Mouse (Mus musculus) heart, embryonic 10.5 days (tissue): Measurements from ENCODE around the gene Aldh1a3. TPM values are rescaled to one million over a fixed set of nuclear protein-coding genes. Genes with fewer than 3 reads are reported as not detected.

ENCODE experiments used
- DNase-seq: peaks from one replicate; pipeline ENCODE4 v3.0.0-alpha.2; 2017; ENCODE audit warnings: low spot score
- H3K27ac ChIP-seq: fragments of 300-500 bp; sonication (generic); 2 replicates; pipeline ENCODE4 v1.5.1; 2016; ENCODE audit warnings: mild to moderate bottlenecking
- H3K27me3 ChIP-seq: fragments of 300-500 bp; sonication (generic); 2 replicates; pipeline ENCODE4 v1.6.1; 2016; ENCODE audit warnings: mild to moderate bottlenecking; ENCODE audit not compliant: poor library complexity, insufficient read depth, severe bottlenecking
- H3K36me3 ChIP-seq: fragments of 300-500 bp; sonication (generic); 2 replicates; pipeline ENCODE4 v1.6.1; 2016; ENCODE audit warnings: mild to moderate bottlenecking, moderate library complexity
- H3K4me1 ChIP-seq: fragments of 300-500 bp; sonication (generic); 2 replicates; pipeline ENCODE4 v1.6.1; 2016; ENCODE audit warnings: mild to moderate bottlenecking
- H3K4me3 ChIP-seq: fragments of 300-500 bp; sonication (generic); 2 replicates; pipeline ENCODE4 v1.5.1; 2016; ENCODE audit warnings: mild to moderate bottlenecking, moderate library complexity
- H3K9me3 ChIP-seq: fragments of 300-500 bp; sonication (generic); 2 replicates; pipeline ENCODE4 v1.6.1; 2016; ENCODE audit warnings: mild to moderate bottlenecking, moderate library complexity
- WGBS: fragments of 180-500 bp; shearing (Covaris S2); methylation state at CpG from one replicate; pipeline ENCODE4 v1.1.7; 2016; 5-methylcytosine and 5-hydroxymethylcytosine counted together
- polyA plus RNA-seq: library from polyadenylated mRNA; unstranded; fragments of >200 nt; fragmentation: Nextera tagmentation; extraction: Ambion mirVana; gene quantifications from 2 replicates; pipeline ENCODE4 v1.2.1, GENCODE M21; 2016

Gene Aldh1a3
- polyA plus RNA-seq, 1 experiment from 2014 or later: 1.6 TPM

DNA sequence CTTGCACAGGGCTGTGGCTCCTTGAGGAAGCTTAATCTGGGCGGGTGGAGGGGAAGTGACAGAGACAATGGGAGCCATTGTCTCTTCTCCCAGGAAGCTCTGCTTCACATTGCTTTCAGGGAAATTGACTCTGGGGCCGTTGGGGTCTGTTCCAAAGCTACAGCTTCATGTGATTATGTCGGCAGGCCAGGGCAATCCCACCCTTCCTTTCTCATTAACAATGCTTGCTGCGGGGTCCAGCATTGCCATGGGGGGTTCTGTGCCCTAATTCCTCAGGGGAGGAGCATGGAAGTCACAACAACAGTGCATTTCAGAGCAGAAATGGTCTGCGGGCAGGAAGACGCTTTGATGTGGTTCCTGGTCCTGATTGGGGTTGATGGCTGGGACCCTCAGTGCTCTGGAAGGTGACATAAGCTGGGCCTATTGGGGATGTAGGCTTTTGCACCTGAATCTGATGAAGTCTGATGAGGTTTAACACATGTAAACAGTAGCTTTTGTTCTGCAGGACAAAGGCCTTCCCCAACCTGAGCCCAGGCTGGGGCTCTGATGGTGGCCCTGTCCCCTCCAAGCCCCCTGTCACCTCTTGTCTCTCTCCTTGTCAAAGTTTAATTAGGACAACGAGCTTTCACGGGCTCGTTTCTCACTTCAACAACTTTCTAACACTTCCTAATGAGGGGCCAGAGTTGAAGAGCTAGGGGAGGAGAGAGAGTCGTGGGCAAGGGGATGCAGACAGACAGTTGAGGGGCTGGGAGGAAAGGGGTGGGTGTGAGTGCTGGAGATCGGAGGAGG, 18.0 kb upstream of the Aldh1a3 start:
- no peaks in the 10 kb centered on the region for H3K36me3 ChIP-seq
- no peaks in the 10 kb centered on the region for H3K9me3 ChIP-seq
- peak overlapping the region; percentile 32; the same call in 1 of the 2 replicates for H3K27ac ChIP-seq
- DNase-seq: no peak
- 0 out of 2 replicates have a peak, but pooled peaks cover 5% of the 10 kb centered on the region for H3K27me3 ChIP-seq
- H3K4me1 ChIP-seq: peaks cover 14% of the 10 kb centered on the region
- 32% methylated on average over 11 of the region's 11 CpGs for WGBS
- no peak overlapping the region for H3K4me3 ChIP-seq

DNA sequence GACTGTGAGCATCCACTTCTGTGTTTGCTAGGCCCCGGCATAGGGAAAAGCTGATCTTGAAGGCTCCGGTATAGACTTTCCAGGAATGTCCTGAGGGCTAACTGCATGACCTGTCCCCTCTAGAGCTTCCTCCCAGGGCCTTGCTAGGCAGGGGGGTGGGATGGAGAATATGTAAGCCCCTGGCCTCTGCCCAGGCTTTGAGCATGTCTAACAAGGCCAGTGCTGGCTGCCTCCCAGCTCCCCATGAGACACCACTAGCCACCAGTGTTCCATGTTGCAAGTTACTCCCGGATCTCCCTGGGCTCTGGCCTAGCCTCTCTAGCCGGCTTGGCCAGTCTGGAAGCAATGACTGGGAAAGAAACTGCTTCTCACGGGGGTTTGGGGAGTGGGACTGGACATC, 17.4 kb upstream of the Aldh1a3 start:
- H3K27ac ChIP-seq: peak overlapping the region; percentile 32; the same call in 1 of the 2 replicates
- H3K36me3 ChIP-seq: no peaks in the 10 kb centered on the region
- H3K4me1 ChIP-seq: peaks cover 9% of the 10 kb centered on the region; the same call in 1 of the 2 replicates
- no peak for DNase-seq
- H3K4me3 ChIP-seq: no peak overlapping the region
- H3K27me3 ChIP-seq: 0 out of 2 replicates have a peak, but pooled peaks cover 5% of the 10 kb centered on the region
- H3K9me3 ChIP-seq: no peaks in the 10 kb centered on the region
- 69% methylated on average over 5 of the region's 5 CpGs for WGBS

- no peak for DNase-seq
- no peak overlapping the region for H3K27ac ChIP-seq
- 68% methylated on average over 15 of the region's 15 CpGs for WGBS
Observed at GRCm38 (mm10) chr7:66442501-66443369, 15.4 kb upstream of the Aldh1a3 start.

DNA sequence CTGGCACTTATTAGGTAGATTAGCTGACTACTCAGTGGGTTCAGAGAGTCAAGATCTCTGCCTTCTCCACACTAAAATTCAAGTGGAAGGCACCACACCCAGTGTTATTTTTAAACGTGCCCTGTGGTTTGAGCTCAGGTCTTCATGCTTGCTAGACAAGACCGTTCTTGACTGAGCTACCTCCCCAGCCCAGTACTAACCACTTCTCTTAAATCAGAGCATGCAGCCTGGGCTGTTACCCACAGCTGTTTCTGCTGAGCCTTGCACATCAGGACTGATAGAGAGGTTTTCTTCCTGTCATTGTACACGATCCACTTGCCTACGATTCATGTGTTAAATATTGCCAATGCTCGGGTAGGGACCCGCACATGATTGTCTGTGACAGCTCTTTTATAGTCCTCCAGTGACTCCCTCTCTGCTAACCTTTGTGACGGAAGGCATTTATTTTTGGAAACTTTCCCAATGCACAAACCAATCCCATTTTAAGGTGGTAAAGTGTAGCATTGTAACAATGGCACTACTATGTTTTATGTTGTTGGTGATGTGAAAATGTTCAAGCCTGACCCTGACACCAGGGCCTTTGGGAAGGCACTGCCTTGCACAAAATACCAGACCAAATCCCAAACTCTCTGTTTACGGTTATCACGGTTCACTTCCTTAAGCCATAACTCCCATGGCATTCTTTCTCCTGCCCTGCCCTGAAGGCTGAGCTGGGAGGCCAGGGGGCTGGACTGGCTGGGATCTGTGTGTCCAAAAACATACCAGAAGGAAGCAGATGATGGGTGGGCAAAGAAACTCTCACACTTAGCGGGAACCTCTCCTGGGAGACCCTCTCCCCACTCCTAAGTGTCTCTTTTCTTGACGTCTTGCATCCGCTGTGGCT, 11.7 kb upstream of the Aldh1a3 start:
- Histone ChIP-seq H3K27me3 (0 out of 2 replicates have a peak, but pooled peaks cover 5% of the 10 kb centered on the region), H3K36me3 (no peaks in the 10 kb centered on the region), H3K4me1 (peaks cover 13% of the 10 kb centered on the region), H3K27ac (no peak overlapping the region), H3K4me3 (no peak overlapping the region), H3K9me3 (no peaks in the 10 kb centered on the region)
- DNase-seq: no peak
- 54% methylated on average over 12 of the region's 12 CpGs for WGBS

More at GRCm38 (mm10) chr7:66442501-66443369, 15.4 kb upstream of the Aldh1a3 start:
- Histone ChIP-seq H3K9me3 (no peaks in the 10 kb centered on the region), H3K36me3 (no peaks in the 10 kb centered on the region), H3K27me3 (0 out of 2 replicates have a peak, but pooled peaks cover 5% of the 10 kb centered on the region), H3K4me1 (peaks cover 15% of the 10 kb centered on the region), H3K4me3 (no peak overlapping the region)

- peaks cover 12% of the 10 kb centered on the region for H3K27me3 ChIP-seq
- peaks cover 14% of the 10 kb centered on the region for H3K4me1 ChIP-seq
- no peaks in the 10 kb centered on the region for H3K9me3 ChIP-seq
- no peaks in the 10 kb centered on the region for H3K36me3 ChIP-seq
- DNase-seq: no peak
- WGBS: 42% methylated on average over 10 of the region's 10 CpGs
- no peak overlapping the region for H3K27ac ChIP-seq
- no peak overlapping the region for H3K4me3 ChIP-seq
Observed at GRCm38 (mm10) chr7:66434453-66434935, 7.2 kb upstream of the Aldh1a3 start.

DNA sequence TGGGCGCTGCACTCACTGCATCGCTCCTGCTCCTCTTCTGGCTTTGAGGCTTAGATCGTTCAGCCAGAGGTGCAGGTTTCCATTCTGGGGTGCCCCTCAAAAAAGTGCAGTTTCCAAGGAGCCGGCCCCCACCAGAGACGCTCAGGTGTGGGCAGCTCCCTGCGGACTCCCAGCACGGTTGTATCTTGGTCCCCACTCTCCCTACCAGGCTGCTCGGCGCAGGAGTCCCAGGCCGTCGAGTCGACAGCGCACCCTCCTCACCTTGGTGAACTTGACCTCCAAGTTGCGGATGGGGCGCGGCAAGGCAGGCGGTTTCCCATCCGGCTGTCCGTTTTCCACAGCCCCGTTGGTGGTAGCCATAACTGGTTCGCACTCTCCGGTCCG, 272 bp downstream of the Aldh1a3 start:
- peaks cover 77% of the 10 kb centered on the region for H3K27me3 ChIP-seq
- WGBS: under 1% methylated on average over 23 of the region's 23 CpGs
- peak overlapping the region; percentile 65 for H3K4me3 ChIP-seq
- no peaks in the 10 kb centered on the region for H3K9me3 ChIP-seq
- H3K36me3 ChIP-seq: no peaks in the 10 kb centered on the region
- H3K4me1 ChIP-seq: peaks cover 22% of the 10 kb centered on the region
- no peak for DNase-seq
- H3K27ac ChIP-seq: 0 out of 2 replicates have a peak overlapping the region, but pooled peaks have one; percentile 49

DNA sequence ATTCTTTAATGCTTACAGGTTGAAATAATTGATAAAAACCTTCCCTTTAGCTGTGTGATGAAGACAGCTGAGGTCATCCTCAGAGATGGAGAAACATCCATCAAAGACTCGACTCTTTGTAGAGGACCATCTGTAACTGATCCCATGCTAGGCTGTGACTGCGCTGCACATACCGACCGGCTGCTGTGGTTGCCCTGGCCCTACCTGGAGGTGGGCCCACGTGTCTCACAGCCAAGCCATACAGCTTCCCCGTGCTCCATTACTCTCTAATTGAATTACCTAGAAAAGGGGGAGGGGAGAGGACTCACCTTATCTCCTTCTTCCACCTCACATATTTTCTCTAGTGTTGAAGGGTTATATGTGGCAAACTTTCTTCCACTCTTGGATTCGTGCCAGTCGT, 5.4 kb downstream of the Aldh1a3 start:
- Histone ChIP-seq H3K4me3 (no peak overlapping the region), H3K4me1 (peaks cover 4% of the 10 kb centered on the region), H3K27me3 (peaks cover 72% of the 10 kb centered on the region), H3K36me3 (no peaks in the 10 kb centered on the region), H3K27ac (no peak overlapping the region), H3K9me3 (no peaks in the 10 kb centered on the region)
- DNase-seq: no peak
- WGBS: 82% methylated on average over 8 of the region's 8 CpGs

- Histone ChIP-seq H3K4me3 (no peak overlapping the region), H3K36me3 (no peaks in the 10 kb centered on the region), H3K27ac (no peak overlapping the region), H3K27me3 (peaks cover 46% of the 10 kb centered on the region), H3K4me1 (no peaks in the 10 kb centered on the region), H3K9me3 (no peaks in the 10 kb centered on the region)
- no peak for DNase-seq
- WGBS: 44% methylated on average over 12 of the region's 12 CpGs
Observed at GRCm38 (mm10) chr7:66418981-66419380, 8.3 kb downstream of the Aldh1a3 start.

DNA sequence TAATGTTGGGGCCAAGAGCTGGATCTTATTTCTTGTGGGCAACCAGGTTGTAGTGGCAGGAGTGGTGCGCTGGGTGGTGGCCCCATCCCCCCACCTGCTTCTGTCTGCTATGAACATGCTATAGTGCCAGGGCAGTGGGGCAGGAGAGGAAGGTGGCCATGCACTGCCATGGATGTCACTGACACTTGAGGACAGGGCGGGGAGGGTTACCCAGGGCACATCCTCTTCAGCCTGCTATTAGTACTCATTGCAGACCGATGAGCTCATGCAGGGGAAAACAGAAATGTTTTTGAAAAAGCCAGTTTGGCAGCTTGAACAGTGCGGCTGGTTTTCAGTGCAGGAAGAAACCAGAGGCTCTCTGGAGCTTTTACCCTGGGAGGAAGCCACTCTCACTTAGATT, 10.5 kb downstream of the Aldh1a3 start:
- DNase-seq: no peak
- peaks cover 11% of the 10 kb centered on the region; the same call in 1 of the 2 replicates for H3K4me1 ChIP-seq
- WGBS: 70% methylated on average over 4 of the region's 4 CpGs

GRCm38 (mm10) chr7:66413093-66413492, 14.2 kb downstream of the Aldh1a3 start:
- WGBS: 79% methylated on average over 7 of the region's 7 CpGs
- H3K27me3 ChIP-seq: peaks cover 25% of the 10 kb centered on the region; the same call in 1 of the 2 replicates
- H3K27ac ChIP-seq: no peak overlapping the region
- no peaks in the 10 kb centered on the region for H3K36me3 ChIP-seq
- H3K9me3 ChIP-seq: no peaks in the 10 kb centered on the region
- H3K4me1 ChIP-seq: peaks cover 16% of the 10 kb centered on the region; the same call in 1 of the 2 replicates
- H3K4me3 ChIP-seq: no peak overlapping the region
- DNase-seq: no peak

More for the DNA sequence above, 10.5 kb downstream of the Aldh1a3 start:
- peaks cover 40% of the 10 kb centered on the region for H3K27me3 ChIP-seq
- no peak overlapping the region for H3K4me3 ChIP-seq
- H3K27ac ChIP-seq: no peak overlapping the region
- no peaks in the 10 kb centered on the region for H3K36me3 ChIP-seq
- H3K9me3 ChIP-seq: no peaks in the 10 kb centered on the region

- no peak overlapping the region for H3K27ac ChIP-seq
- 72% methylated on average over 6 of the region's 6 CpGs for WGBS
- H3K4me3 ChIP-seq: no peak overlapping the region
- no peaks in the 10 kb centered on the region for H3K36me3 ChIP-seq
- DNase-seq: no peak
- no peaks in the 10 kb centered on the region for H3K9me3 ChIP-seq
- peaks cover 21% of the 10 kb centered on the region; the same call in 1 of the 2 replicates for H3K27me3 ChIP-seq
- peaks cover 44% of the 10 kb centered on the region for H3K4me1 ChIP-seq
Observed at GRCm38 (mm10) chr7:66409433-66409832, 17.9 kb downstream of the Aldh1a3 start.

DNA sequence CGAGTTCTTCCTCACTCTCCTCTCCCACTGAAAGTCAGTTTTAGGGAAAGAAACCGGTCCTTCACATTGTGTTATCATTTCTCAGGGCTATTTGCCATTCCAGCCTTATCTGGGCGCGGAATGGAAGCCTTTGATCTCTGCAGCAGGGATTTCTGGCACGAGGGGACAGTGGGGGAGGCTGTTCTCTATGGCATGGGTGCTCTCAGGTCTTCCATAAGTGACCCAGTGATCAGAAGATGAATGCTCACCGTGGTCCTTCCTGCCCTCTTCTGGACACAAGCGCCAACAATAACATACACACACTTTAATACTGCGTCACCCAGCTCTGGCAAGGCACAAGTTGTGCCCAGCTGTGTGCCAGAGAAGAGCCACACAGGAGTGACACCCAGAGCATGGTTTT, 20.3 kb downstream of the Aldh1a3 start:
- no peak for DNase-seq
- H3K27ac ChIP-seq: no peak overlapping the region
- H3K9me3 ChIP-seq: no peaks in the 10 kb centered on the region
- peaks cover 45% of the 10 kb centered on the region for H3K4me1 ChIP-seq
- WGBS: 37% methylated on average over 8 of the region's 8 CpGs
- no peaks in the 10 kb centered on the region for H3K36me3 ChIP-seq
- no peak overlapping the region for H3K4me3 ChIP-seq
- peaks cover 19% of the 10 kb centered on the region; the same call in 1 of the 2 replicates for H3K27me3 ChIP-seq
